Mouse (Mus musculus): ENCODE results near the gene Dyrk1b.

DNA sequence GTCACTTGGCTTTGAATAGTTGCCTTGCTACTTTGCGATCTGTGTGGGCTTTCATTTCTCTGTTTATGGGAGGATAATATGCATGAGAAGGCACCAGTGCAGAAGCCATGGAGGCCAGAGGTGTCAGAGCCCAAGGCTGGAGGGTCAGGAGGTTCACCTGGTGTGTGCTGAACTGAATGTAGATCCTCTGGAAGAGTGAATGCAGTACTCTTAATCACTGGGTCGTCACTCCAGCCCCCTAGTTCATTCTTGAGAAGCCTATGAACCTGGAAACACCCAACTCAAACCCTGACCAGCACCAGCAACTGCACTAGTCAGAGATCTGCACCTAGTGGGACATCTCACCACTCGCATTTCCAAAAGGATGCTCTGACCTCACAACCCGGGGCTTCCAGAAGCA is 19.8 kb downstream of the Dyrk1b start:
- TF ChIP-seq CTCF (IDR thresholded peaks at IDR 0.05; ENCODE audit: control insufficient read depth, insufficient read depth, low read length), result no peak
- TF ChIP-seq POLR2A (IDR thresholded peaks at IDR 0.05; ENCODE audit: borderline replicate concordance, control insufficient read depth, low read depth, low read length), result no peak
